Mouse (Mus musculus) lung, embryonic 15.5 days (tissue): ENCODE data around the gene Unc13d. TPM values are rescaled to one million over a fixed set of nuclear protein-coding genes. Genes with fewer than 3 reads are reported as not detected.

Experiments used
- ATAC-seq: fragments of 200-750 bp; cut with Nextera tagmentation; 2 replicates; pipeline ENCODE4 v1.8.0; 2017; ENCODE audit warnings: moderate number of reproducible peaks, borderline replicate concordance; ENCODE audit not compliant: low FRiP score, low TSS enrichment; ENCODE audit errors: extremely low read depth
- H3K27ac ChIP-seq: fragments of 300-500 bp; sonication (generic); 2 replicates; pipeline ENCODE4 v1.5.1; 2015; ENCODE audit warnings: moderate library complexity, mild to moderate bottlenecking, inconsistent platforms
- H3K27me3 ChIP-seq: fragments of 300-500 bp; sonication (generic); 2 replicates; pipeline ENCODE4 v1.6.1; 2015; ENCODE audit warnings: inconsistent platforms
- H3K36me3 ChIP-seq: fragments of 300-500 bp; sonication (generic); 2 replicates; pipeline ENCODE4 v1.6.1; 2015; ENCODE audit warnings: inconsistent platforms
- H3K4me1 ChIP-seq: fragments of 300-500 bp; sonication (generic); 2 replicates; pipeline ENCODE4 v1.6.1; 2015; ENCODE audit warnings: inconsistent platforms
- H3K4me2 ChIP-seq: fragments of 300-500 bp; sonication (generic); 2 replicates; pipeline ENCODE4 v1.6.1; 2015; ENCODE audit warnings: inconsistent platforms, mild to moderate bottlenecking, moderate library complexity
- H3K4me3 ChIP-seq: fragments of 300-500 bp; sonication (generic); 2 replicates; pipeline ENCODE4 v1.5.1; 2015; ENCODE audit warnings: mild to moderate bottlenecking, inconsistent platforms
- H3K9ac ChIP-seq: fragments of 300-500 bp; sonication (generic); 2 replicates; pipeline ENCODE4 v1.6.1; 2015; ENCODE audit warnings: inconsistent platforms
- H3K9me3 ChIP-seq: fragments of 300-500 bp; sonication (generic); 2 replicates; pipeline ENCODE4 v1.6.1; 2016; ENCODE audit warnings: inconsistent platforms
- WGBS: fragments of 180-500 bp; shearing (Covaris S2); methylation state at CpG from one replicate; pipeline ENCODE4 v1.1.7; 2015; 5-methylcytosine and 5-hydroxymethylcytosine counted together
- polyA plus RNA-seq: library from polyadenylated mRNA; unstranded; fragments of >200 nt; fragmentation: Nextera tagmentation; extraction: Ambion mirVana; gene quantifications from 2 replicates; pipeline ENCODE4 v1.2.1, GENCODE M21; 2015

The Unc13d gene
- polyA plus RNA-seq, 1 experiment from 2014 or later: 6.4 TPM

GRCm38 (mm10) chr11:116057237-116057881 lies 20.4 kb downstream of the Unc13d start:
- Histone ChIP-seq H3K4me3 (no peak overlapping the region), H3K36me3 (peaks cover 90% of the 10 kb centered on the region), H3K4me1 (no peaks in the 10 kb centered on the region), H3K9me3 (no peaks in the 10 kb centered on the region), H3K27ac (no peak overlapping the region), H3K9ac (no peak overlapping the region), H3K27me3 (no peaks in the 10 kb centered on the region), H3K4me2 (no peak overlapping the region)
- 69% methylated on average over 4 of the region's 4 CpGs for WGBS
- no peak for ATAC-seq

- no peak for ATAC-seq
- no peaks in the 10 kb centered on the region for H3K4me1 ChIP-seq
- WGBS: 89% methylated on average over 11 of the region's 11 CpGs
- H3K9ac ChIP-seq: no peak overlapping the region
- no peak overlapping the region for H3K4me2 ChIP-seq
- no peak overlapping the region for H3K27ac ChIP-seq
- no peak overlapping the region for H3K4me3 ChIP-seq
- H3K36me3 ChIP-seq: peaks cover 96% of the 10 kb centered on the region
- H3K27me3 ChIP-seq: no peaks in the 10 kb centered on the region
- H3K9me3 ChIP-seq: no peaks in the 10 kb centered on the region
These were observed 21.9 kb downstream of the Unc13d start for GRCm38 (mm10) chr11:116055873-116056272.

GRCm38 (mm10) chr11:116053510-116054229 lies 24.1 kb downstream of the Unc13d start:
- Histone ChIP-seq H3K36me3 (peaks cover 97% of the 10 kb centered on the region), H3K4me3 (no peak overlapping the region), H3K27ac (no peak overlapping the region; the same call in 1 of the 2 replicates), H3K9me3 (no peaks in the 10 kb centered on the region), H3K27me3 (no peaks in the 10 kb centered on the region), H3K4me2 (no peak overlapping the region), H3K9ac (no peak overlapping the region), H3K4me1 (no peaks in the 10 kb centered on the region)
- WGBS: 71% methylated on average over 9 of the region's 9 CpGs
- no peak for ATAC-seq

- Histone ChIP-seq H3K4me3 (no peak overlapping the region), H3K4me1 (no peaks in the 10 kb centered on the region), H3K27me3 (no peaks in the 10 kb centered on the region), H3K36me3 (peaks cover 96% of the 10 kb centered on the region), H3K9ac (no peak overlapping the region), H3K9me3 (no peaks in the 10 kb centered on the region), H3K27ac (no peak overlapping the region), H3K4me2 (no peak overlapping the region)
- no peak for ATAC-seq
- 73% methylated on average over 4 of the region's 4 CpGs for WGBS
These were observed 27.6 kb downstream of the Unc13d start for GRCm38 (mm10) chr11:116050196-116050595.

GRCm38 (mm10) chr11:116049610-116050009 lies 28.2 kb downstream of the Unc13d start:
- 67% methylated on average over 2 of the region's 2 CpGs for WGBS
- H3K4me1 ChIP-seq: no peaks in the 10 kb centered on the region
- no peaks in the 10 kb centered on the region for H3K27me3 ChIP-seq
- peaks cover 96% of the 10 kb centered on the region for H3K36me3 ChIP-seq
- no peak overlapping the region for H3K27ac ChIP-seq
- H3K9ac ChIP-seq: no peak overlapping the region
- H3K9me3 ChIP-seq: no peaks in the 10 kb centered on the region
- no peak overlapping the region for H3K4me3 ChIP-seq
- H3K4me2 ChIP-seq: no peak overlapping the region
- ATAC-seq: no peak

- no peak for ATAC-seq
- Histone ChIP-seq H3K27ac (no peak overlapping the region), H3K4me2 (no peak overlapping the region), H3K4me1 (no peaks in the 10 kb centered on the region), H3K36me3 (peaks cover 80% of the 10 kb centered on the region), H3K9ac (no peak overlapping the region), H3K9me3 (no peaks in the 10 kb centered on the region), H3K27me3 (no peaks in the 10 kb centered on the region), H3K4me3 (no peak overlapping the region)
- 92% methylated on average over 6 of the region's 6 CpGs for WGBS
These were observed 32.6 kb downstream of the Unc13d start for GRCm38 (mm10) chr11:116045173-116045572.

GRCm38 (mm10) chr11:116043286-116043685 lies 34.5 kb downstream of the Unc13d start:
- Histone ChIP-seq H3K9me3 (no peaks in the 10 kb centered on the region), H3K4me1 (no peaks in the 10 kb centered on the region), H3K4me3 (no peak overlapping the region), H3K27ac (no peak overlapping the region), H3K9ac (no peak overlapping the region), H3K36me3 (peaks cover 75% of the 10 kb centered on the region), H3K4me2 (no peak overlapping the region), H3K27me3 (no peaks in the 10 kb centered on the region)
- 90% methylated on average over 1 of the region's 1 CpGs for WGBS
- no peak for ATAC-seq

- no peak overlapping the region for H3K27ac ChIP-seq
- no peak for ATAC-seq
- H3K36me3 ChIP-seq: peaks cover 70% of the 10 kb centered on the region
These were observed 35.2 kb downstream of the Unc13d start for GRCm38 (mm10) chr11:116042372-116043138.

GRCm38 (mm10) chr11:116041833-116042232 lies 35.9 kb downstream of the Unc13d start:
- WGBS: 98% methylated on average over 2 of the region's 2 CpGs
- Histone ChIP-seq H3K9me3 (no peaks in the 10 kb centered on the region), H3K27me3 (no peaks in the 10 kb centered on the region), H3K4me2 (no peak overlapping the region), H3K36me3 (peaks cover 63% of the 10 kb centered on the region), H3K9ac (no peak overlapping the region), H3K4me3 (no peak overlapping the region), H3K27ac (no peak overlapping the region), H3K4me1 (no peaks in the 10 kb centered on the region)
- no peak for ATAC-seq

More at GRCm38 (mm10) chr11:116042372-116043138, 35.2 kb downstream of the Unc13d start:
- H3K9me3 ChIP-seq: no peaks in the 10 kb centered on the region
- WGBS: 77% methylated on average over 5 of the region's 5 CpGs
- no peaks in the 10 kb centered on the region for H3K27me3 ChIP-seq
- no peak overlapping the region for H3K4me2 ChIP-seq
- no peaks in the 10 kb centered on the region for H3K4me1 ChIP-seq
- H3K4me3 ChIP-seq: no peak overlapping the region
- no peak overlapping the region for H3K9ac ChIP-seq

GRCm38 (mm10) chr11:116040593-116040992 lies 37.2 kb downstream of the Unc13d start:
- Histone ChIP-seq H3K27ac (no peak overlapping the region), H3K27me3 (no peaks in the 10 kb centered on the region), H3K4me1 (no peaks in the 10 kb centered on the region), H3K4me2 (no peak overlapping the region), H3K36me3 (peaks cover 58% of the 10 kb centered on the region), H3K9ac (no peak overlapping the region), H3K4me3 (no peak overlapping the region), H3K9me3 (no peaks in the 10 kb centered on the region)
- 79% methylated on average over 6 of the region's 6 CpGs for WGBS
- no peak for ATAC-seq

- Histone ChIP-seq H3K4me2 (no peak overlapping the region), H3K4me1 (no peaks in the 10 kb centered on the region), H3K27ac (no peak overlapping the region), H3K4me3 (no peak overlapping the region), H3K27me3 (no peaks in the 10 kb centered on the region), H3K9me3 (no peaks in the 10 kb centered on the region), H3K36me3 (peaks cover 47% of the 10 kb centered on the region), H3K9ac (no peak overlapping the region)
- WGBS: 89% methylated on average over 9 of the region's 9 CpGs
- ATAC-seq: no peak
These were observed 39.9 kb downstream of the Unc13d start for GRCm38 (mm10) chr11:116037826-116038225.

GRCm38 (mm10) chr11:116036671-116037070 lies 41.1 kb downstream of the Unc13d start:
- peaks cover 10% of the 10 kb centered on the region for H3K4me1 ChIP-seq
- no peak overlapping the region for H3K9ac ChIP-seq
- no peak for ATAC-seq
- H3K27ac ChIP-seq: no peak overlapping the region
- H3K4me3 ChIP-seq: no peak overlapping the region
- peaks cover 44% of the 10 kb centered on the region for H3K36me3 ChIP-seq
- no peak overlapping the region for H3K4me2 ChIP-seq
- 86% methylated on average over 3 of the region's 3 CpGs for WGBS
- no peaks in the 10 kb centered on the region for H3K9me3 ChIP-seq
- no peaks in the 10 kb centered on the region for H3K27me3 ChIP-seq
